Mouse (Mus musculus) mouse trophoblast stem cell (cell line): ENCODE measurements around the gene Atrip.

Experiments used
- in situ Hi-C, 2 experiments: fragments of 300-500 bp; cut with MseI, MboI; formaldehyde crosslinking; loops; 2 replicates in 1 of 2; 3 replicates in 1 of 2; pipeline ENCODE4 v1.15.1; 2025

Gene Atrip

GRCm38 (mm10) chr9:109038901-109039364 lies 35.0 kb downstream of the Atrip start:
- in situ Hi-C loops: no loop called here

- in situ Hi-C loops: no loop called here
Observed at GRCm38 (mm10) chr9:109038086-109038895, 35.6 kb downstream of the Atrip start, which contains the start of gene Shisa5. TSS of gene Shisa5 (plus strand) at chr9:109038565.

- in situ Hi-C loops: no loop called here
Observed at GRCm38 (mm10) chr9:109032435-109032834, 41.5 kb downstream of the Atrip start.

GRCm38 (mm10) chr9:109031686-109032085 lies 42.2 kb downstream of the Atrip start:
- in situ Hi-C loops: no loop called here

GRCm38 (mm10) chr9:109031001-109031400 lies 42.9 kb downstream of the Atrip start:
- in situ Hi-C loops: no loop called here

GRCm38 (mm10) chr9:109030312-109030711 lies 43.6 kb downstream of the Atrip start:
- in situ Hi-C loops: no loop called here

GRCm38 (mm10) chr9:109028919-109029318 lies 45.0 kb downstream of the Atrip start:
- in situ Hi-C loops: no loop called here

- in situ Hi-C loops: no loop called here
Observed at GRCm38 (mm10) chr9:109028421-109028820, 45.5 kb downstream of the Atrip start.

- in situ Hi-C loops: no loop called here
Observed at GRCm38 (mm10) chr9:109027521-109027920, 46.4 kb downstream of the Atrip start.

- in situ Hi-C loops: no loop called here
Observed at GRCm38 (mm10) chr9:109022866-109023685, 50.8 kb downstream of the Atrip start.

- in situ Hi-C loops: no loop called here
Observed at GRCm38 (mm10) chr9:109021428-109021827, 52.5 kb downstream of the Atrip start.

GRCm38 (mm10) chr9:109016973-109017604 lies 56.8 kb downstream of the Atrip start:
- in situ Hi-C loops: no loop called here

GRCm38 (mm10) chr9:109015397-109015796 lies 58.5 kb downstream of the Atrip start:
- in situ Hi-C loops: no loop called here

GRCm38 (mm10) chr9:109010316-109010690 lies 63.6 kb downstream of the Atrip start:
- in situ Hi-C loops: no loop called here

- in situ Hi-C loops: loop anchor here (5.0 to 10.0 kb wide), 3 partner anchors 45 to 115 kb away; partner anchors contain the start of genes Atrip (in 1 of the 2) and Trex1 (in 1 of the 2)
Observed at GRCm38 (mm10) chr9:109009636-109010315, 64.1 kb downstream of the Atrip start.

GRCm38 (mm10) chr9:109008994-109009635 lies 64.8 kb downstream of the Atrip start:
- in situ Hi-C loops: loop anchor here (5.0 to 10.0 kb wide), 3 partner anchors 46 to 116 kb away; partner anchors contain the start of genes Atrip (in 1 of the 2) and Trex1 (in 1 of the 2)

- in situ Hi-C loops: loop anchor here (5.0 to 10.0 kb wide), 3 partner anchors 47 to 117 kb away; partner anchors contain the start of genes Atrip (in 1 of the 2) and Trex1 (in 1 of the 2)
Observed at GRCm38 (mm10) chr9:109008081-109008480, 65.8 kb downstream of the Atrip start.
